Mouse (Mus musculus): ENCODE measurements around the gene Plscr3. TPM values are rescaled to one million over a fixed set of nuclear protein-coding genes. Genes with fewer than 3 reads are reported as not detected.
A peak's percentile ranks its signal among the peaks of the same experiment; 100 is the strongest.

The Plscr3 gene
- total and polyA plus RNA-seq, 3 experiments = 2.5 to 15.3 (median 2.9) TPM

DNA sequence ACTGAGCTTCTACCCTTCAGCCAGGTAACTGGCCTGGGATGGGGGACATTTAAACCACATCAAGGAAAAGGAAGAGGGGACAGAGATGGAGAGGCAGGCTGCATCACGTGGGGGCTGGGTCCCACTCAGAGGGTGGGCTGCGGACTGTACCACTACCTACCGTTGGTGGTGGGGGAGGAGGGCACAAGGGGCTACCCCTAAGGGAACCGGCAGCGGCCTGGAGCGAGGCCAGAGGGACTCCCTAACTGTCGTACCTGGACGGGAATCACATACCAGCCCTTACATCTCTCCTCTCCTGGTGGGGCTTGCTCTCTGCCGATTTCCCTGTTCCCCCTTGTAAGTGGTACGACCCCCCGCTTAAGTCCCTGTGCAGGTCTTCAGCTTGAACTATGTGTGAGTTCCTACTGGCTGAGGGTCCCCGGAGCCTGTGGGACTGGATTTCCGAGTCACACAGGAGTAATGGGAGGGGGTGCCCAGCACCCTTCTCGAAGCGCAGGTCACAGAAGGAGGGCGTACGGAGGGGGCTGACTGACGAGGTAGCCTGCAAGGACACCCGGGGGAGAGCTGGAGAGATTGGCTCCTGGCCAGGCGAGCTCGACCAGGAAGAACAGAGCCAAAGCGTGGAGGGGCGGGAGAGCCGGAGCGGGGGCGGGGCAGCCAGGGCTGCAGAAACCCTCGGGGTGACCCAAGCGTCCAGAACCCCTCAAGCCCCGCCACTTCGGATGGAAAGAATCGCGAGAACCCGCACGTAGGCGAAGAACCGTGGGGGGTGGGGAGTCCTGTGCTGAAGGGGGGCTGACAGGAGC, 45.6 kb upstream of the Plscr3 start:
- Histone ChIP-seq H3K4me1 (ENCODE audit: control insufficient read depth in 1 of 2, insufficient read depth in 2 of 2) (peaks cover 12 to 64% of the 10 kb centered on the region in 2 experiments), H3K27me3 (replicated peaks) (peaks cover 43% of the 10 kb centered on the region), H3K4me2 (ENCODE audit: insufficient read depth, low read depth, poor library complexity, severe bottlenecking) (no peak overlapping the region), H3K36me3 (replicated peaks in 1 of 2; ENCODE audit: control insufficient read depth in 1 of 2, insufficient read depth in 1 of 2, low read length in 1 of 2) (no peaks in the 10 kb centered on the region), H3K79me2 (replicated peaks; ENCODE audit: control insufficient read depth, extremely low read depth, insufficient read depth, poor library complexity, severe bottlenecking) (no peaks in the 10 kb centered on the region), H3K9me3 (replicated peaks; ENCODE audit: low read length) (peaks cover 19% of the 10 kb centered on the region), H3K27ac (ENCODE audit: insufficient read depth, low read depth) (peak overlapping the region; percentile 8; the same call in 1 of the 2 replicates), H3K9ac (ENCODE audit: insufficient read depth, low read depth) (no peak overlapping the region), H3K4me3 (replicated peaks in 1 of 3; ENCODE audit: low read depth in 2 of 3, low read length in 2 of 3, poor library complexity in 1 of 3) (peak overlapping the region; percentile 41 to 64 (median 49))
- dilution Hi-C loops (cut with MboI; ENCODE audit: extremely low pct_ligation_motif_present, extremely low pct_unique_long_range_greater_than_20kb, low sequenced_read_pairs) = no loop called here
- DNase-seq (ENCODE audit: extremely low read depth) = peak; percentile 45
- TF ChIP-seq USF1 (IDR thresholded peaks at IDR 0.05; ENCODE audit: low read depth, low read length) = peak; percentile 44
- TF ChIP-seq MAX (IDR thresholded peaks at IDR 0.05; ENCODE audit: low read length) = peak; percentile 20; the same call in 1 of the 2 replicates
- no peak for TF ChIP-seq UBTF (IDR thresholded peaks at IDR 0.05; ENCODE audit: low read depth, low read length)
- TF ChIP-seq TCF12 (IDR thresholded peaks at IDR 0.05; ENCODE audit: low read depth, low read length) = 0 out of 2 replicates have a peak, but pooled peaks have one; percentile 3
- in situ Hi-C loops (cut with MboI; ENCODE audit: low pct_ligation_motif_present, low pct_unique_long_range_greater_than_20kb, low sequenced_read_pairs) = loop anchor here (5.0 kb wide), 1 partner anchor 77 kb away; the partner anchor contains the start of gene Tmem95

DNA sequence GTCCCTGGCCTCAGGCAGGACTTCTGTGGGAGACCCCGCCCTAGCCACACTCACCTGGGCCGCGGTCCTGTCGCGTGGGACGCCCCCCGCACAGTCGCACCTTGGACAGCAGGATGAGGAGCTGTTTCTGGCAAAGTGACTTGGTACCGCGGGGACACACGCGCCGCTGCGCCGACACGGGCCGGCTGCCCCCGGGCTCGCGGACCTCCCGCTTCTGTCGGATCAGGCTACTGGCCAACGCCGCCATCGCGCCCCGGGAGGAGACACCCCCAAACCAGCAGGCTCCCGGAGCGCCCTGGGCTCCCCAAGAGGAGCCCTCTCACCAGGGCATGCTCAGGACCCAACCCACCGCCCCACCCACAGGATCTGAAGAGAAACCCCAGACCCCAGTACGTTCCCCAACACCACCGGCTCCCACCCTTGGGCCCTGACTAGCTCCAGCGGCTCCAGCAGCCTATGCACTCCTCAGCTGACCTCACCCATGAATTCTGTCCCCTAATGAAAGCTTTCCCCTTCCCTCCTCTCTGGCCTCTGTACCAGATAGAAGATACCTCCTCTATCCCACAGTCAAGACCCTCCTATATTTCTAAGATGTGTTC, 44.7 kb upstream of the Plscr3 start, which contains the start of gene Fgf11:
TSS of gene Fgf11 (minus strand) at position 479 of the 599 bp plus-strand sequence.
- Histone ChIP-seq H3K27me3 (replicated peaks) (peaks cover 45% of the 10 kb centered on the region), H3K4me3 (replicated peaks in 1 of 3; ENCODE audit: low read depth in 2 of 3, low read length in 2 of 3, poor library complexity in 1 of 3) (peak within 1 kb of the TSS; percentile 49 to 64 (median 57)), H3K9me3 (replicated peaks; ENCODE audit: low read length) (peaks cover 22% of the 10 kb centered on the region), H3K27ac (ENCODE audit: insufficient read depth, low read depth) (no peak within 1 kb of the TSS), H3K9ac (ENCODE audit: insufficient read depth, low read depth) (peak within 1 kb of the TSS; percentile 27; the same call in 1 of the 2 replicates), H3K79me2 (replicated peaks; ENCODE audit: control insufficient read depth, extremely low read depth, insufficient read depth, poor library complexity, severe bottlenecking) (no peaks in the 10 kb centered on the region), H3K4me2 (ENCODE audit: insufficient read depth, low read depth, poor library complexity, severe bottlenecking) (peak within 1 kb of the TSS; percentile 72), H3K36me3 (replicated peaks in 1 of 2; ENCODE audit: control insufficient read depth in 1 of 2, insufficient read depth in 1 of 2, low read length in 1 of 2) (no peaks in the 10 kb centered on the region), H3K4me1 (ENCODE audit: control insufficient read depth in 1 of 2, insufficient read depth in 2 of 2) (peaks cover 12 to 57% of the 10 kb centered on the region in 2 experiments)
- in situ Hi-C loops (cut with MboI; ENCODE audit: low pct_ligation_motif_present, low pct_unique_long_range_greater_than_20kb, low sequenced_read_pairs) (loop anchor here (5.0 kb wide), 1 partner anchor 76 kb away; the partner anchor contains the start of gene Tmem95), dilution Hi-C loops (cut with MboI; ENCODE audit: extremely low pct_ligation_motif_present, extremely low pct_unique_long_range_greater_than_20kb, low sequenced_read_pairs) (no loop called here)
- TF ChIP-seq BHLHE40 (IDR thresholded peaks at IDR 0.05; ENCODE audit: low read depth, low read length) (no peak), JUN (IDR thresholded peaks at IDR 0.05; ENCODE audit: insufficient read depth, low read depth, low read length) (no peak), CHD1 (IDR thresholded peaks at IDR 0.05; ENCODE audit: low read depth, low read length) (no peak), SMC3 (IDR thresholded peaks at IDR 0.05; ENCODE audit: low read depth, low read length) (no peak), TCF12 (IDR thresholded peaks at IDR 0.05; ENCODE audit: low read depth, low read length) (no peak), POLR2A (IDR thresholded peaks at IDR 0.05; ENCODE audit: low read depth, low read length) (no peak)
- no peak for DNase-seq (ENCODE audit: extremely low read depth)

DNA sequence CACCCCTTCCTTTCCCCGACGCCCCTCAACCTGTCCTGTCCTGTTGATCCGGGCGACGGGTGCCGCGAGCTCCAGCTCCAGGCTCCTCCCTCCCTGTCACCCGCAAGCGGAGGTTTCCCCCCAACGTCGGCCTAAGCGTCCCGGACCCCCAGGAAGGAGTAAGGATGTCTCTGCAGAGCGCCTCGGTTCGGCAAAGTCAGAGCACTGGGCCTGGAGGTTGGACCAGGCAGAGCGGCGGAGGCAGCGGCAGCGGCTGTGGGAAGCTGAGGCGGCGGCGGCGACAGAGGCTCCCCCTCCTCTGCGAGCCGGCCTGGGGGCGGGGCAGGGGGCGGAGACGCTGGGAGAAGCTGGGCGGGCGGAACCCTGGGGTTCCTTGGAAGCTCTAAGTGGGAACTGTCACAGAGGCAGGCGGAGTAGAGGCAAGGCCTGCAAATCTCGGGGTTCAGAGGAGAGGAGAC, 43.5 kb upstream of the Plscr3 start:
- peaks cover 45% of the 10 kb centered on the region for H3K27me3 ChIP-seq (replicated peaks)
- H3K27ac ChIP-seq (ENCODE audit: insufficient read depth, low read depth) = no peak overlapping the region
- H3K4me1 ChIP-seq (ENCODE audit: control insufficient read depth in 1 of 2, insufficient read depth in 2 of 2) = peaks cover 12 to 50% of the 10 kb centered on the region in 2 experiments

More for the DNA sequence above, 43.5 kb upstream of the Plscr3 start:
- DNase-seq (ENCODE audit: extremely low read depth) = no peak
- TF ChIP-seq ELF1 (IDR thresholded peaks at IDR 0.05; ENCODE audit: low read depth, low read length) (no peak), SIN3A (IDR thresholded peaks at IDR 0.05; ENCODE audit: low read length) (peak; percentile 28; the same call in 1 of the 2 replicates)
- H3K4me2 ChIP-seq (ENCODE audit: insufficient read depth, low read depth, poor library complexity, severe bottlenecking) = peak overlapping the region; percentile 72
- H3K9ac ChIP-seq (ENCODE audit: insufficient read depth, low read depth) = peak overlapping the region; percentile 27; the same call in 1 of the 2 replicates
- dilution Hi-C loops (cut with MboI; ENCODE audit: extremely low pct_ligation_motif_present, extremely low pct_unique_long_range_greater_than_20kb, low sequenced_read_pairs) = no loop called here
- in situ Hi-C loops (cut with MboI; ENCODE audit: low pct_ligation_motif_present, low pct_unique_long_range_greater_than_20kb, low sequenced_read_pairs) = loop anchor here (5.0 kb wide), 1 partner anchor 75 kb away; the partner anchor contains the start of gene Tmem95
- no peaks in the 10 kb centered on the region for H3K79me2 ChIP-seq (replicated peaks; ENCODE audit: control insufficient read depth, extremely low read depth, insufficient read depth, poor library complexity, severe bottlenecking)
- no peaks in the 10 kb centered on the region for H3K36me3 ChIP-seq (replicated peaks in 1 of 2; ENCODE audit: control insufficient read depth in 1 of 2, insufficient read depth in 1 of 2, low read length in 1 of 2)
- H3K4me3 ChIP-seq (replicated peaks in 1 of 3; ENCODE audit: low read depth in 2 of 3, low read length in 2 of 3, poor library complexity in 1 of 3) = peak overlapping the region; percentile 39 to 57 (median 42)
- H3K9me3 ChIP-seq (replicated peaks; ENCODE audit: low read length) = peaks cover 24% of the 10 kb centered on the region
